Mouse (Mus musculus) CD4-positive helper T cell, adult 2 months (primary cell): ENCODE results near the gene Dolk.

Experiments
- DNase-seq: peaks from one replicate; pipeline ENCODE4 v3.0.0-alpha.2; 2012; ENCODE audit warnings: low read depth, missing footprints, low spot score

Dolk gene

GRCm38 (mm10) chr2:30286192-30287026 is at the start of gene Dolk, which contains the start of gene Nup188:
Gene Dolk, minus strand, starts transcription at chr2:30286334.
Gene Nup188, plus strand, starts transcription at chr2:30286397.
- DNase-seq: peak; percentile 96

GRCm38 (mm10) chr2:30335324-30335723 is 49.2 kb upstream of the Dolk start:
- DNase-seq: no peak

- no peak for DNase-seq
Observed at GRCm38 (mm10) chr2:30328791-30329190, 42.7 kb upstream of the Dolk start.

GRCm38 (mm10) chr2:30327276-30327675 is 41.1 kb upstream of the Dolk start:
- no peak for DNase-seq

- DNase-seq: no peak
Observed at GRCm38 (mm10) chr2:30325296-30325695, 39.2 kb upstream of the Dolk start.

GRCm38 (mm10) chr2:30323111-30323510 is 37.0 kb upstream of the Dolk start:
- no peak for DNase-seq

- no peak for DNase-seq
Observed at GRCm38 (mm10) chr2:30319260-30319659, 33.1 kb upstream of the Dolk start.

GRCm38 (mm10) chr2:30316955-30317354 is 30.8 kb upstream of the Dolk start:
- no peak for DNase-seq

GRCm38 (mm10) chr2:30316136-30316535 is 30.0 kb upstream of the Dolk start:
- no peak for DNase-seq

- DNase-seq: no peak
Observed at GRCm38 (mm10) chr2:30311481-30311880, 25.3 kb upstream of the Dolk start.

GRCm38 (mm10) chr2:30309351-30309750 is 23.2 kb upstream of the Dolk start:
- DNase-seq: no peak

- DNase-seq: no peak
Observed at GRCm38 (mm10) chr2:30306087-30306486, 20.0 kb upstream of the Dolk start.

GRCm38 (mm10) chr2:30299966-30300365 is 13.8 kb upstream of the Dolk start:
- DNase-seq: no peak

GRCm38 (mm10) chr2:30299525-30299924 is 13.4 kb upstream of the Dolk start:
- DNase-seq: no peak

GRCm38 (mm10) chr2:30287027-30287373 is 866 bp upstream of the Dolk start:
- peak; percentile 52 for DNase-seq

- no peak for DNase-seq
Observed at GRCm38 (mm10) chr2:30285416-30286181, 535 bp downstream of the Dolk start.

GRCm38 (mm10) chr2:30285004-30285403 is 1.1 kb downstream of the Dolk start:
- DNase-seq: no peak

GRCm38 (mm10) chr2:30283193-30283592 is 2.9 kb downstream of the Dolk start:
- no peak for DNase-seq

GRCm38 (mm10) chr2:30281651-30282050 is 4.5 kb downstream of the Dolk start:
- DNase-seq: no peak

- no peak for DNase-seq
Observed at GRCm38 (mm10) chr2:30280743-30281142, 5.4 kb downstream of the Dolk start, which contains the start of gene Gm28038. Gene Gm28038, plus strand, starts transcription at chr2:30281043.

- peak; percentile 78 for DNase-seq
Observed at GRCm38 (mm10) chr2:30270134-30270533, 16.0 kb downstream of the Dolk start.

- no peak for DNase-seq
Observed at GRCm38 (mm10) chr2:30269241-30269990, 16.7 kb downstream of the Dolk start.
